7 mouse cellular contexts compared by ENCODE assay signal in the genomic region with DNA sequence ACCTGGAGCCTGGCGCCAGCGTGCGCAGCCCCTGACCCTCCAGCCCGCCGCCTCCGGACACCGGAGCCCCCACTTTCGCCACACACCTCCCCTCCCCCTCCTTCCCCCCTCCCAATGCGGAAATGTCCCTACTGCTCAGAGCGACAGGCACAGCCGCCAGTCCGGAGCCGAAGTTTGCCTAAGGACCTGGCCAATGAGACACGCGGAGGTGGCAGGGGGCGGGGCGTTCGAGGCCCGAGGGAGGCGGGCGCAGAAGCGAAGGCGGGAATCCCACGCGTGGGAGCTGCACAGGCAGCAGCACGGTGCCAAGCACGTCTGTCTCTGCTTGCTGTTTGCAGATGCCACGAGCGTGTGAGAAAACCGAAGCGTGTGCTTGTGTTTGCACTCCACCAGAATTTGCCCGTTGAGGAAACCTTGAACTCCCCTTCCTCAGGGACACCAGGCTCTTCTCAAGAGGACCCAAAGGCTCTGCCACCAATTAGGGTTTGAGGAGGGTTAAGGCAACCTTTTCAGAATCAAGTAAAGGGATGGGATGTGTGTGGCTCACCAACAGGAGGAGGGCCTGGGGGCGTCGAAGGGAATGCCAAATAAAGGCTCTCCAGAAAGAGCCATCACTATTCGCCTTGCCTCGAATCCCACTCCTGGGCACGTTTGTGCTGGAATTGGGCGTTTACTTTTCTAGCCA. TPM values are rescaled to one million over a fixed set of nuclear protein-coding genes. Genes with fewer than 3 reads are reported as not detected.
DNase-seq lines count a peak whose midpoint lies in the region; ATAC-seq and TF ChIP-seq lines count a peak whose summit lies in the region.

A gene (minus strand): TSS at position 80 of the 685 bp plus-strand sequence.

- peak; percentile 95 for DNase-seq in adrenal gland, adult 8-10 months
- DNase-seq in embryo, embryonic 11.5 days (ENCODE audit: low read depth, low spot score): peak; percentile 92
- no peak for DNase-seq in gonadal fat pad, adult 2 months (ENCODE audit: low read depth)
- peak; percentile 99 for DNase-seq in left cerebral cortex, postnatal 4 days
- DNase-seq in spleen, adult 18-20 months: peak; percentile 94 to 97

- no peaks in the 10 kb centered on the region for H3K4me1 ChIP-seq in intestine, postnatal 0 days (replicated peaks; ENCODE audit: control insufficient read depth, insufficient read depth, low read length)
- H3K4me1 ChIP-seq in midbrain, embryonic 12.5 days: peaks cover 16% of the 10 kb centered on the region

- no peaks in the 10 kb centered on the region for H3K36me3 ChIP-seq in intestine, postnatal 0 days (ENCODE audit: control insufficient read depth, insufficient read depth)
- no peaks in the 10 kb centered on the region for H3K36me3 ChIP-seq in midbrain, embryonic 12.5 days

- peak within 1 kb of the TSS; percentile 99 for H3K27ac ChIP-seq in intestine, postnatal 0 days (ENCODE audit: low read depth, low read length)
- peak within 1 kb of the TSS; percentile 80 for H3K27ac ChIP-seq in midbrain, embryonic 12.5 days (replicated peaks)

- WGBS in intestine, postnatal 0 days: 8% methylated on average over 37 of the region's 38 CpGs
- 5% methylated on average over 38 of the region's 38 CpGs for WGBS in midbrain, embryonic 12.5 days

- peak within 1 kb of the TSS; percentile 89 for H3K9ac ChIP-seq in intestine, postnatal 0 days (ENCODE audit: low read depth, low read length)
- H3K9ac ChIP-seq in midbrain, embryonic 12.5 days (replicated peaks): peak within 1 kb of the TSS; percentile 75

- peak within 1 kb of the TSS; percentile 70 for H3K4me2 ChIP-seq in intestine, postnatal 0 days (replicated peaks; ENCODE audit: low read depth)
- peak within 1 kb of the TSS; percentile 63 for H3K4me2 ChIP-seq in midbrain, embryonic 12.5 days (replicated peaks)

- peak; percentile 90 for ATAC-seq in intestine, postnatal 0 days
- ATAC-seq in midbrain, embryonic 12.5 days (ENCODE audit: low FRiP score, low read depth): peak; percentile 98

- 0 out of 2 replicates have a peak, but pooled peaks have one; percentile 2 for TF ChIP-seq CTCF in intestine, postnatal 0 days (IDR thresholded peaks at IDR 0.05; ENCODE audit: low read depth)

- H3K27me3 ChIP-seq in intestine, postnatal 0 days (replicated peaks; ENCODE audit: control insufficient read depth, insufficient read depth, low read length): no peaks in the 10 kb centered on the region
- no peaks in the 10 kb centered on the region for H3K27me3 ChIP-seq in midbrain, embryonic 12.5 days

- intact Hi-C loops in left cerebral cortex, postnatal 4 days (cut with DNase I): no loop called here

- H3K9me3 ChIP-seq in intestine, postnatal 0 days (ENCODE audit: control insufficient read depth): no peaks in the 10 kb centered on the region
- H3K9me3 ChIP-seq in midbrain, embryonic 12.5 days: no peaks in the 10 kb centered on the region

- peak within 1 kb of the TSS; percentile 78 for H3K4me3 ChIP-seq in intestine, postnatal 0 days (ENCODE audit: low read depth, low read length)
- H3K4me3 ChIP-seq in midbrain, embryonic 12.5 days: peak within 1 kb of the TSS; percentile 76

RNA-seq across cellular contexts. Expression of the gene that starts here (rescaled TPM):
- 10 to 100 TPM; 48.6 to 87.2 (median 61.2) TPM for total RNA-seq in adrenal gland, adult 8-10 months (2022)
- polyA plus RNA-seq in gonadal fat pad, adult 2 months (2012; rRNA removed): 11.7 and 12.5 TPM in 2 replicates
- polyA plus RNA-seq in intestine, postnatal 0 days (2015; fragmentation: Nextera tagmentation; extraction: Ambion mirVana): 152 and 156 TPM in 2 replicates
- 10 to 100 TPM; 77.8 to 88.7 TPM for total RNA-seq in left cerebral cortex, postnatal 4 days (2021)
- 70.7 and 71.6 TPM in 2 replicates for polyA plus RNA-seq in midbrain, embryonic 12.5 days (2016; fragmentation: Nextera tagmentation; extraction: Ambion mirVana)
